Mouse (Mus musculus): ENCODE measurements around the gene Sox4.

DNA sequence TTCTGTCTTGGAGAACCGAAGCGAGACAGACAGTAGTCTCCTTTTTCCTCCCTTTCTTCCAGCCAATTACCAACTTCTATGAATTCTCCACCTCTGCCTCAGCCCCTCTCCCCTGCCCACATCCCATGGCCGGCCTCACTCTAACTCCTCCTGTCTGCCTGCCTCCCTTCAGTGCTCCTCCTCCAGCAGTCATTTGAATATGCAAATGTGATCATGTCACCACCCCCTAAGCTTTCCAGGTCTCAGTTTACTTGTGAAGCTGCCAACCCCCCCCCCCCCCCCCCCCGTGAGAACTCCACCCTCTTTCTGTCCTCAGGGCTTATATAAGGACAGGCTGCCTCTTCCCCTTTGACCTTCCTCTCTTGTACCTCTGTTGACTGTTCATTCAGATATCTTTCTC, 27.2 kb upstream of the Sox4 start:
- no peak for TF ChIP-seq CTCF (IDR thresholded peaks at IDR 0.05)
- TF ChIP-seq EP300 (IDR thresholded peaks at IDR 0.05) = no peak
